Mouse (Mus musculus) neural tube, embryonic 13.5 days (tissue): Measurements from ENCODE around the gene Cds2. TPM values are rescaled to one million over a fixed set of nuclear protein-coding genes. Genes with fewer than 3 reads are reported as not detected.
"Not testable (repeated sequence)": the region's sequence is repeated elsewhere in the genome, so short reads cannot be mapped to it uniquely, and the experiment has no call there.

Experiments used
- ATAC-seq: fragments of 200-750 bp; cut with Nextera tagmentation; 2 replicates; pipeline ENCODE4 v1.8.0; 2017; ENCODE audit warnings: low read depth, mild to moderate bottlenecking, moderate TSS enrichment, moderate library complexity
- H3K27ac ChIP-seq: fragments of 300-500 bp; sonication (generic); replicated peaks from 2 replicates; pipeline ENCODE4 v1.5.1; 2015; ENCODE audit warnings: moderate library complexity, mild to moderate bottlenecking, inconsistent platforms
- H3K27me3 ChIP-seq: fragments of 300-500 bp; sonication (generic); 2 replicates; pipeline ENCODE4 v1.6.1; 2015; ENCODE audit warnings: mild to moderate bottlenecking, inconsistent platforms
- H3K36me3 ChIP-seq: fragments of 300-500 bp; sonication (generic); 2 replicates; pipeline ENCODE4 v1.6.1; 2015; ENCODE audit warnings: mild to moderate bottlenecking, inconsistent platforms
- H3K4me1 ChIP-seq: fragments of 300-500 bp; sonication (generic); replicated peaks from 2 replicates; pipeline ENCODE4 v1.6.1; 2015; ENCODE audit warnings: inconsistent platforms
- H3K4me2 ChIP-seq: fragments of 300-500 bp; sonication (generic); 2 replicates; pipeline ENCODE4 v1.6.1; 2015; ENCODE audit warnings: inconsistent platforms, mild to moderate bottlenecking, moderate library complexity
- H3K4me3 ChIP-seq: fragments of 300-500 bp; sonication (generic); 2 replicates; pipeline ENCODE4 v1.5.1; 2015; ENCODE audit warnings: mild to moderate bottlenecking, inconsistent platforms
- H3K9ac ChIP-seq: fragments of 300-500 bp; sonication (generic); 2 replicates; pipeline ENCODE4 v1.6.1; 2015; ENCODE audit warnings: moderate library complexity, mild to moderate bottlenecking, inconsistent platforms
- H3K9me3 ChIP-seq: fragments of 300-500 bp; sonication (generic); 2 replicates; pipeline ENCODE4 v1.6.1; 2016; ENCODE audit warnings: inconsistent platforms
- WGBS: fragments of 180-500 bp; shearing (Covaris S2); methylation state at CpG from one replicate; pipeline ENCODE4 v1.1.7; 2015; 5-methylcytosine and 5-hydroxymethylcytosine counted together
- polyA plus RNA-seq: library from polyadenylated mRNA; unstranded; fragments of >200 nt; fragmentation: Nextera tagmentation; extraction: Ambion mirVana; gene quantifications from 2 replicates; pipeline ENCODE4 v1.2.1, GENCODE M21; 2015

Gene Cds2
- polyA plus RNA-seq: 49.6 and 53.6 TPM in 2 replicates

- Histone ChIP-seq H3K4me1 (peaks cover 16% of the 10 kb centered on the region), H3K36me3 (no peaks in the 10 kb centered on the region), H3K9ac (peak within 1 kb of the TSS; percentile 92), H3K4me3 (peak within 1 kb of the TSS; percentile 95), H3K9me3 (no peaks in the 10 kb centered on the region), H3K4me2 (peak within 1 kb of the TSS; percentile 74), H3K27me3 (no peaks in the 10 kb centered on the region), H3K27ac (peak within 1 kb of the TSS; percentile 89)
- 0% methylated on average over 49 of the region's 49 CpGs for WGBS
- peak; percentile 98 for ATAC-seq
These were observed at the start of gene Cds2 for GRCm38 (mm10) chr2:132262879-132263398. Gene Cds2 (plus strand): TSS chr2:132263148.

GRCm38 (mm10) chr2:132221611-132222073, 41.3 kb upstream of the Cds2 start:
- ATAC-seq: no peak
- WGBS: 71% methylated on average over 11 of the region's 11 CpGs
- Histone ChIP-seq H3K4me2 (no peak overlapping the region), H3K9me3 (no peaks in the 10 kb centered on the region), H3K36me3 (no peaks in the 10 kb centered on the region), H3K27me3 (no peaks in the 10 kb centered on the region), H3K27ac (no peak overlapping the region), H3K9ac (no peak overlapping the region), H3K4me1 (no peaks in the 10 kb centered on the region), H3K4me3 (no peak overlapping the region)

GRCm38 (mm10) chr2:132224359-132224758, 38.6 kb upstream of the Cds2 start:
- H3K36me3 ChIP-seq: no peaks in the 10 kb centered on the region
- no peaks in the 10 kb centered on the region for H3K27me3 ChIP-seq
- ATAC-seq: no peak
- H3K4me3 ChIP-seq: no peak overlapping the region
- H3K27ac ChIP-seq: no peak overlapping the region
- H3K4me1 ChIP-seq: no peaks in the 10 kb centered on the region
- H3K9me3 ChIP-seq: no peaks in the 10 kb centered on the region
- no peak overlapping the region for H3K4me2 ChIP-seq
- no peak overlapping the region for H3K9ac ChIP-seq
- 87% methylated on average over 4 of the region's 4 CpGs for WGBS

GRCm38 (mm10) chr2:132232413-132232945, 30.5 kb upstream of the Cds2 start:
- H3K27me3 ChIP-seq: no peaks in the 10 kb centered on the region
- no peaks in the 10 kb centered on the region for H3K4me1 ChIP-seq
- no peak for ATAC-seq
- H3K9me3 ChIP-seq: no peaks in the 10 kb centered on the region
- no peaks in the 10 kb centered on the region for H3K36me3 ChIP-seq
- no peak overlapping the region for H3K4me2 ChIP-seq
- 75% methylated on average over 3 of the region's 3 CpGs for WGBS
- no peak overlapping the region for H3K4me3 ChIP-seq
- H3K27ac ChIP-seq: no peak overlapping the region
- no peak overlapping the region for H3K9ac ChIP-seq

GRCm38 (mm10) chr2:132233985-132234765, 28.8 kb upstream of the Cds2 start:
- Histone ChIP-seq H3K36me3 (no peaks in the 10 kb centered on the region), H3K27ac (no peak overlapping the region), H3K4me1 (no peaks in the 10 kb centered on the region), H3K9me3 (no peaks in the 10 kb centered on the region), H3K9ac (no peak overlapping the region), H3K27me3 (no peaks in the 10 kb centered on the region), H3K4me3 (no peak overlapping the region), H3K4me2 (no peak overlapping the region)
- no peak for ATAC-seq
- WGBS: 70% methylated on average over 16 of the region's 16 CpGs

GRCm38 (mm10) chr2:132235291-132235690, 27.7 kb upstream of the Cds2 start:
- Histone ChIP-seq H3K36me3 (no peaks in the 10 kb centered on the region), H3K27ac (no peak overlapping the region), H3K4me3 (no peak overlapping the region), H3K9me3 (no peaks in the 10 kb centered on the region), H3K9ac (no peak overlapping the region), H3K4me2 (no peak overlapping the region), H3K27me3 (no peaks in the 10 kb centered on the region), H3K4me1 (no peaks in the 10 kb centered on the region)
- WGBS: 49% methylated on average over 2 of the region's 2 CpGs
- ATAC-seq: no peak

GRCm38 (mm10) chr2:132235975-132236374, 27.0 kb upstream of the Cds2 start:
- Histone ChIP-seq H3K9me3 (no peaks in the 10 kb centered on the region), H3K4me2 (no peak overlapping the region), H3K4me1 (no peaks in the 10 kb centered on the region), H3K9ac (no peak overlapping the region), H3K27ac (no peak overlapping the region), H3K36me3 (peaks cover 3% of the 10 kb centered on the region; the same call in 1 of the 2 replicates), H3K27me3 (no peaks in the 10 kb centered on the region), H3K4me3 (no peak overlapping the region)
- WGBS: 82% methylated on average over 7 of the region's 7 CpGs
- no peak for ATAC-seq

- not testable (repeated sequence) for H3K9me3 ChIP-seq, H3K9ac ChIP-seq, H3K4me3 ChIP-seq, H3K4me2 ChIP-seq, H3K4me1 ChIP-seq, ATAC-seq, H3K27ac ChIP-seq, H3K27me3 ChIP-seq
- peaks cover 20% of the 10 kb centered on the region for H3K36me3 ChIP-seq
- 94% methylated on average over 3 of the region's 3 CpGs for WGBS
These were observed 23.5 kb upstream of the Cds2 start for GRCm38 (mm10) chr2:132239434-132239833.

- H3K36me3 ChIP-seq: peaks cover 21% of the 10 kb centered on the region
- not testable (repeated sequence) for H3K27me3 ChIP-seq, H3K4me2 ChIP-seq, H3K27ac ChIP-seq, H3K4me3 ChIP-seq, H3K9ac ChIP-seq, H3K9me3 ChIP-seq, H3K4me1 ChIP-seq
- WGBS: 27% methylated on average over 10 of the region's 10 CpGs
- 0 out of 2 replicates have a peak, but pooled peaks have one; percentile 23 for ATAC-seq
These were observed 22.5 kb upstream of the Cds2 start for GRCm38 (mm10) chr2:132240457-132240856.

GRCm38 (mm10) chr2:132243370-132243769, 19.6 kb upstream of the Cds2 start:
- H3K36me3 ChIP-seq: peaks cover 23% of the 10 kb centered on the region

GRCm38 (mm10) chr2:132247539-132248313, 15.2 kb upstream of the Cds2 start, which contains the start of gene Tmem230:
Gene Tmem230 (minus strand): TSS chr2:132247807.
- 5% methylated on average over 50 of the region's 50 CpGs for WGBS
- no peaks in the 10 kb centered on the region for H3K27me3 ChIP-seq
- peaks cover 32% of the 10 kb centered on the region for H3K36me3 ChIP-seq
- H3K4me1 ChIP-seq: peaks cover 42% of the 10 kb centered on the region
- peak within 1 kb of the TSS; percentile 78 for H3K9ac ChIP-seq
- peak within 1 kb of the TSS; percentile 64 for H3K4me3 ChIP-seq
- peak within 1 kb of the TSS; percentile 84 for H3K27ac ChIP-seq
- peak within 1 kb of the TSS; percentile 94 for H3K4me2 ChIP-seq
- no peaks in the 10 kb centered on the region for H3K9me3 ChIP-seq
- ATAC-seq: peak; percentile 93

More at GRCm38 (mm10) chr2:132243370-132243769, 19.6 kb upstream of the Cds2 start:
- no peak overlapping the region for H3K4me3 ChIP-seq
- no peak overlapping the region for H3K9ac ChIP-seq
- H3K9me3 ChIP-seq: no peaks in the 10 kb centered on the region
- no peak overlapping the region for H3K4me2 ChIP-seq
- no peaks in the 10 kb centered on the region for H3K27me3 ChIP-seq
- ATAC-seq: no peak
- H3K4me1 ChIP-seq: peaks cover 17% of the 10 kb centered on the region
- WGBS: 92% methylated on average over 3 of the region's 3 CpGs
- H3K27ac ChIP-seq: no peak overlapping the region

GRCm38 (mm10) chr2:132251911-132252310, 11.0 kb upstream of the Cds2 start:
- H3K4me3 ChIP-seq: peak overlapping the region; percentile 55
- no peak for ATAC-seq
- H3K27ac ChIP-seq: no peak overlapping the region

More at GRCm38 (mm10) chr2:132251911-132252310, 11.0 kb upstream of the Cds2 start:
- H3K36me3 ChIP-seq: peaks cover 20% of the 10 kb centered on the region
- whole genome bisulfite sequencing: 12% methylated on average over 8 of the region's 8 CpGs
- peaks cover 37% of the 10 kb centered on the region for H3K4me1 ChIP-seq
- no peaks in the 10 kb centered on the region for H3K27me3 ChIP-seq
- H3K4me2 ChIP-seq: peak overlapping the region; percentile 69
- H3K9me3 ChIP-seq: no peaks in the 10 kb centered on the region
- H3K9ac ChIP-seq: peak overlapping the region; percentile 65
